Mouse (Mus musculus) heart, embryonic 13.5 days (tissue): Measurements from ENCODE around the gene Cdc37. TPM values are rescaled to one million over a fixed set of nuclear protein-coding genes. Genes with fewer than 3 reads are reported as not detected.
"Not testable (repeated sequence)": the region's sequence is repeated elsewhere in the genome, so short reads cannot be mapped to it uniquely, and the experiment has no call there.

ENCODE experiments used
- ATAC-seq: fragments of 200-750 bp; cut with Nextera tagmentation; 2 replicates; pipeline ENCODE4 v1.8.0; 2017; ENCODE audit warnings: moderate TSS enrichment; ENCODE audit not compliant: insufficient number of reproducible peaks, low FRiP score, low TSS enrichment; ENCODE audit errors: extremely low read depth
- H3K27ac ChIP-seq: fragments of 300-500 bp; sonication (generic); replicated peaks from 2 replicates; pipeline ENCODE4 v1.5.1; 2015; ENCODE audit warnings: moderate library complexity, mild to moderate bottlenecking, inconsistent platforms
- H3K27me3 ChIP-seq: fragments of 300-500 bp; sonication (generic); replicated peaks from 2 replicates; pipeline ENCODE4 v1.6.1; 2015; ENCODE audit warnings: mild to moderate bottlenecking, inconsistent platforms
- H3K36me3 ChIP-seq: fragments of 300-500 bp; sonication (generic); 2 replicates; pipeline ENCODE4 v1.6.1; 2015; ENCODE audit warnings: mild to moderate bottlenecking, inconsistent platforms
- H3K4me1 ChIP-seq: fragments of 300-500 bp; sonication (generic); 2 replicates; pipeline ENCODE4 v1.6.1; 2015; ENCODE audit warnings: inconsistent platforms
- H3K4me2 ChIP-seq: fragments of 300-500 bp; sonication (generic); 2 replicates; pipeline ENCODE4 v1.6.1; 2015; ENCODE audit warnings: inconsistent platforms, mild to moderate bottlenecking, moderate library complexity
- H3K4me3 ChIP-seq: fragments of 300-500 bp; sonication (generic); 2 replicates; pipeline ENCODE4 v1.5.1; 2015; ENCODE audit warnings: moderate library complexity, mild to moderate bottlenecking, inconsistent platforms
- H3K9ac ChIP-seq: fragments of 300-500 bp; sonication (generic); 2 replicates; pipeline ENCODE4 v1.6.1; 2015; ENCODE audit warnings: inconsistent platforms, mild to moderate bottlenecking, moderate library complexity
- H3K9me3 ChIP-seq: fragments of 300-500 bp; sonication (generic); 2 replicates; pipeline ENCODE4 v1.6.1; 2016; ENCODE audit warnings: inconsistent platforms
- WGBS: fragments of 180-500 bp; shearing (Covaris S2); methylation state at CpG from one replicate; pipeline ENCODE4 v1.1.7; 2015; ENCODE audit warnings: mixed read lengths; 5-methylcytosine and 5-hydroxymethylcytosine counted together
- polyA plus RNA-seq: library from polyadenylated mRNA; unstranded; fragments of >200 nt; fragmentation: Nextera tagmentation; extraction: Ambion mirVana; gene quantifications from 2 replicates; pipeline ENCODE4 v1.2.1, GENCODE M21; 2015

The Cdc37 gene
- 222 and 230 TPM in 2 replicates for polyA plus RNA-seq

- Histone ChIP-seq H3K9ac (peak within 1 kb of the TSS; percentile 97), H3K36me3 (peaks cover 25% of the 10 kb centered on the region), H3K4me1 (peaks cover 65% of the 10 kb centered on the region), H3K9me3 (no peaks in the 10 kb centered on the region), H3K4me2 (peak within 1 kb of the TSS; percentile 97), H3K4me3 (peak within 1 kb of the TSS; percentile 94), H3K27me3 (no peaks in the 10 kb centered on the region), H3K27ac (peak within 1 kb of the TSS; percentile 84)
- peak; percentile 80 for ATAC-seq
- WGBS: 4% methylated on average over 56 of the region's 56 CpGs
These were observed at the start of gene Cdc37 for GRCm38 (mm10) chr9:21149654-21150419. Gene Cdc37 (minus strand): TSS chr9:21149982.

GRCm38 (mm10) chr9:21198960-21199359 is 49.2 kb upstream of the Cdc37 start:
- no peak for ATAC-seq
- Histone ChIP-seq H3K4me2 (no peak overlapping the region), H3K27ac (no peak overlapping the region), H3K36me3 (peaks cover 32% of the 10 kb centered on the region), H3K4me1 (peaks cover 6% of the 10 kb centered on the region), H3K9ac (no peak overlapping the region), H3K27me3 (no peaks in the 10 kb centered on the region), H3K9me3 (no peaks in the 10 kb centered on the region), H3K4me3 (no peak overlapping the region)
- WGBS: 73% methylated on average over 3 of the region's 3 CpGs

- peaks cover 6% of the 10 kb centered on the region for H3K4me1 ChIP-seq
- H3K9me3 ChIP-seq: no peaks in the 10 kb centered on the region
- ATAC-seq: no peak
- no peaks in the 10 kb centered on the region for H3K27me3 ChIP-seq
- no peak overlapping the region for H3K4me3 ChIP-seq
- no peak overlapping the region for H3K4me2 ChIP-seq
- H3K27ac ChIP-seq: no peak overlapping the region
- WGBS: 37% methylated on average over 4 of the region's 4 CpGs
- no peak overlapping the region for H3K9ac ChIP-seq
- peaks cover 30% of the 10 kb centered on the region for H3K36me3 ChIP-seq
These were observed 48.2 kb upstream of the Cdc37 start for GRCm38 (mm10) chr9:21197981-21198380.

DNA sequence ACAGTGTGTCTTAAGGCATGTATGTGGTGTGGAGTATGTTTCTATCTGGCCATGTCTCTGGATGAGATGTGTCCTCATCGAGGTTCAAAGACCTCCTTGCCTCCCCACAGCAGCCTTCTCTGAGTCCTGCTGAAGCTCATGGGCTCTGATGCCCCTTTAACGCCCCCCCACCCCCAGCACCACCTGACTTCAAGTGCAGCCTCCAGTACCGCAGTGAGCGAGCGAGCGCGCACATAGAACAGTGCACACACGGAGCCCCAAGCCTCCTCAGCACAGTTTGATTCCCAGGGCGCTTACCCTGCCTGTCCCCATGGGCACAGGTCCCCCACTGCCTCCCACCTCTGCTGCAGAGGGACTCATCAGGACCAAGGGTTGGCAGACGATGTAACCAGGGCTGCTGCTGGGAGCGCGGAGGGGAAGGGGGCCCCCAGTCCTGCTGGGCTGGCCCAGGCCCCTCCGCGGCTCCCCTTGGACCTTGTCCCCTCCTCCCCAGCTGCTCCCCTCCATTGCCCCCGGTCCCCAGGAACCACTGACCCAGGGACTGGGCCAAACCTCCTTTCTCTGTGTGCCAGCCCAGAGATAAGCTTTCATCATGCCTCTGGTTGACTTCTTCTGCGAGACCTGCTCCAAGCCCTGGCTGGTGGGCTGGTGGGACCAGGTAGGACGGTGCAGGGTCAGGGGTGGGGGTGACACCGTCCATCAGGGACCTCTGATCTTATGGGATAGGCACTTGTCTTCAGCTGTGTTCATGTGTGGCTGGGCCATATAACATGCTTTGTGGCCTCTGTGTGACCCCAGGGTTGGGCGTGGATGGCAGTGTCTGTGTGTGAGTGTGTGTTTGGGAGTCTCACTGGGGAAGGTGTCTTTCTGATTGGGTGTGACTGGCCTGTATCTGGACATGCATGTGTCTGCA is 47.0 kb upstream of the Cdc37 start:
- no peaks in the 10 kb centered on the region for H3K27me3 ChIP-seq
- peak overlapping the region; percentile 61 for H3K4me2 ChIP-seq
- peak overlapping the region; percentile 36 for H3K4me3 ChIP-seq
- peaks cover 6% of the 10 kb centered on the region for H3K4me1 ChIP-seq
- no peak overlapping the region for H3K27ac ChIP-seq
- WGBS: 43% methylated on average over 19 of the region's 19 CpGs
- H3K36me3 ChIP-seq: peaks cover 37% of the 10 kb centered on the region
- H3K9ac ChIP-seq: peak overlapping the region; percentile 72
- H3K9me3 ChIP-seq: no peaks in the 10 kb centered on the region
- ATAC-seq: no peak

DNA sequence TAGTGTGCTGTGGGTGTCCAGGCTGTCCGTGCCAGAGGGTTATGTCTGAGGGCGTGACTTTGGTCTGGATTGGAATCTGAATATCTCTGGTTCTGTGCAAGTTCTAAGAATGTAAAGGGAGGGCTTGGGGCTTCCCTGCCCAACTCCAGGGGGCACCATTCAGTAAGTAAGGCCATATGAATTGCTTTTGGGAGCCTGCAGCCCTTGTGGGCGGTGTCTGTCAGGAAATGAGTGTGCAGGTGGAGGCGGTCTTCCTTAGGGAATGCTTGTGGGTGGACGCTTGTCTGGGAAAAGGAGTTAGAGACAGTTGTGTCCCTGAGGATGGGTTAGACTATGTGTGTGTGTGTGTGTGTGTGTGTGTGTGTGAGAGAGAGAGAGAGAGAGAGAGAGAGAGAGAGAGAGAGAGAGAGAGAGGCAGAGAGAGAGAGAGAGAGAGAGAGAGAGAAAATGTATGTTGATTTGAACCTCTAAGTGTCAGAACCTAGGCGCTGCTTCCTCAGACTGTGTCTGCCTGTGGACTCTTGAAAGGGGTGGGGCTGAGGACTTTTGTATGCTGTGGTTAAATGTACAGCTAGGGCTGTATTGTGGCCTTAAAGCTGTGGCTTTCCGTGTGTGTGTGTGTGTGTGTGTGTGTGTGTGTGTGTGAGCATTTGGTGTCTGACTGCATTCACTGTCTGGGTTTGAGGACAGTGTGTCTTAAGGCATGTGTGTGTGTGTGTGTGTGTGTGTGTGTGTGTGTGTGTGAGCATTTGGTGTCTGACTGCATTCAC is 46.1 kb upstream of the Cdc37 start:
- H3K4me3 ChIP-seq, H3K9ac ChIP-seq, H3K27ac ChIP-seq, H3K4me2 ChIP-seq, H3K4me1 ChIP-seq, ATAC-seq, H3K27me3 ChIP-seq, H3K9me3 ChIP-seq: not testable (repeated sequence)
- WGBS: 62% methylated on average over 7 of the region's 7 CpGs
- H3K36me3 ChIP-seq: peaks cover 38% of the 10 kb centered on the region

- Histone ChIP-seq H3K4me1 (peaks cover 12% of the 10 kb centered on the region), H3K9ac (no peak overlapping the region), H3K4me3 (no peak overlapping the region), H3K36me3 (peaks cover 32% of the 10 kb centered on the region), H3K9me3 (no peaks in the 10 kb centered on the region), H3K27ac (no peak overlapping the region), H3K27me3 (no peaks in the 10 kb centered on the region), H3K4me2 (no peak overlapping the region)
- WGBS: 83% methylated on average over 4 of the region's 4 CpGs
- ATAC-seq: no peak
These were observed 45.2 kb upstream of the Cdc37 start for GRCm38 (mm10) chr9:21194787-21195493.

DNA sequence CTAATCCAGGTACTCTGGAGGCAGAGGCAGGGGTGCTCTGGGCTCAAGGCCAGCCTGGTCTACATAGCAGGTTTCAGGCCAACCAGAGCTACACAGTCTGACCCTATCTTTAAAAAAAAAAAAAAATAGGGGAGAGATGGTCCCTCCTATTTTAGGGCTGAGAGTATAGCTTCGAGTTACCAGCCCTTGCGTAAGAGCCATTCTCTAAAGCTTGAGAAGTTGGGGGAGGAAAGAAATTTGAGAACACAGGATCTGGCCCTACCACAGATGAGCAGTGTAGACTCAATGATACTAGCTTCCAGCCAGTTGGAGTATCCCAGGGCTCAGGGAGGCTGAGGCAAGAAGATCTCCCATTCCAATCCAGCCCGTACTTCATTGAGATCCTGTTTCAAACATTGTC is 44.0 kb upstream of the Cdc37 start:
- Histone ChIP-seq H3K4me2 (no peak overlapping the region), H3K4me1 (peaks cover 12% of the 10 kb centered on the region), H3K4me3 (no peak overlapping the region), H3K9ac (no peak overlapping the region), H3K36me3 (peaks cover 28% of the 10 kb centered on the region), H3K27me3 (no peaks in the 10 kb centered on the region), H3K9me3 (no peaks in the 10 kb centered on the region), H3K27ac (no peak overlapping the region)
- no peak for ATAC-seq
- 89% methylated on average over 3 of the region's 3 CpGs for WGBS

- Histone ChIP-seq H3K4me1 (peaks cover 18% of the 10 kb centered on the region), H3K4me3 (no peak overlapping the region), H3K9me3 (no peaks in the 10 kb centered on the region), H3K27ac (no peak overlapping the region), H3K9ac (no peak overlapping the region), H3K36me3 (peaks cover 28% of the 10 kb centered on the region), H3K27me3 (no peaks in the 10 kb centered on the region), H3K4me2 (no peak overlapping the region)
- no peak for ATAC-seq
- WGBS: 84% methylated on average over 3 of the region's 3 CpGs
These were observed 40.9 kb upstream of the Cdc37 start for GRCm38 (mm10) chr9:21190670-21191069.

DNA sequence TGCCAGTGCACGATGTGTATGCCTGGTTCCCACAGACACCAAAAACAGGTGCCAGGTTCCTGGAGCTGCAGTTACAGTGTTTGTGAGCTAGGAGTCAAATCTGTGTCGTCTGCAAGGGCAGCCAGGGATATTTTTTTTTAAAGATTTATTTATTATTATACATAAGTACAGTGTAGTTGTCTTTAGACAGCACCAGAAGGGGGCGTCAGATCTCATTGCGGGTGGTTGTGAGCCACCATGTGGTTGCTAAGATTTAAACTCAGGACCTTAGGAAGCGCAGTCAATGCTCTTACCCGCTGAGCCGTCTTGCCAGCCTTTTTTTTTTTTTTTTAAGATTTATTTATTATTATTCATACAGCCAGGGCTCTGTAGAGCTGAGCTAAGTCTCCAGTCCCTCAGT is 40.1 kb upstream of the Cdc37 start:
- H3K4me1 ChIP-seq: peaks cover 26% of the 10 kb centered on the region
- H3K36me3 ChIP-seq: peaks cover 28% of the 10 kb centered on the region
- H3K9me3 ChIP-seq: no peaks in the 10 kb centered on the region
- H3K4me3 ChIP-seq: no peak overlapping the region
- no peak overlapping the region for H3K9ac ChIP-seq
- no peak for ATAC-seq
- no peaks in the 10 kb centered on the region for H3K27me3 ChIP-seq
- 52% methylated on average over 7 of the region's 7 CpGs for WGBS
- H3K27ac ChIP-seq: no peak overlapping the region
- no peak overlapping the region for H3K4me2 ChIP-seq

GRCm38 (mm10) chr9:21185436-21185835 is 35.7 kb upstream of the Cdc37 start:
- Histone ChIP-seq H3K4me1 (peaks cover 52% of the 10 kb centered on the region), H3K27ac (no peak overlapping the region), H3K27me3 (no peaks in the 10 kb centered on the region), H3K9ac (peak overlapping the region; percentile 48; the same call in 1 of the 2 replicates), H3K36me3 (no peaks in the 10 kb centered on the region), H3K9me3 (no peaks in the 10 kb centered on the region), H3K4me2 (no peak overlapping the region), H3K4me3 (no peak overlapping the region)
- no peak for ATAC-seq
- 56% methylated on average over 5 of the region's 5 CpGs for WGBS
